Mouse (Mus musculus) layer of hippocampus, postnatal 10 days (tissue): Measurements from ENCODE around the gene Gfpt1. TPM values are rescaled to one million over a fixed set of nuclear protein-coding genes. Genes with fewer than 3 reads are reported as not detected.

Source experiments
- DNase-seq, 2 experiments: peaks; one replicate each; pipeline ENCODE4 v3.0.0; 2021; ENCODE audit warnings: low spot score in 2 of 2
- total RNA-seq, 2 experiments: library from RNA; stranded (reverse); gene quantifications; 2 replicates each; pipeline ENCODE4 v1.2.3; 2021

Gfpt1 gene
- total RNA-seq, 2 experiments from 2014 or later = 64.1 to 66.4 TPM

- no peak for DNase-seq
Observed at GRCm38 (mm10) chr6:87133966-87134546, 91.4 kb downstream of the Gfpt1 start.

GRCm38 (mm10) chr6:87138479-87138878, 95.8 kb downstream of the Gfpt1 start:
- DNase-seq = no peak

GRCm38 (mm10) chr6:87139796-87140553, 97.3 kb downstream of the Gfpt1 start:
- no peak for DNase-seq

Other genes starting within 250 kb of the Gfpt1 start
- 1 to 10 TPM; 6.1 to 6.4 TPM for gene Anxa4, start 249.3 kb upstream of the Gfpt1 start, total RNA-seq
- 100 to 1,000 TPM; 276 to 295 TPM for gene Aak1, start 193.3 kb upstream of the Gfpt1 start, total RNA-seq
- gene Nfu1, start 33.6 kb upstream of the Gfpt1 start, total RNA-seq = 10 to 100 TPM; 59.3 to 63.0 TPM
- not detected for gene D6Ertd527e, start 61.9 kb downstream of the Gfpt1 start, total RNA-seq